Comparison of ENCODE assay signal across 14 mouse cellular contexts in genomic region chr1:128281753-128282152, GRCm38 (mm10). TPM values are rescaled to one million over a fixed set of nuclear protein-coding genes. Genes with fewer than 3 reads are reported as not detected.
DNase-seq lines count a peak whose midpoint lies in the region; ATAC-seq and TF ChIP-seq lines count a peak whose summit lies in the region.
"Had no signal": no experiment of that assay in that cellular context is flagged by ENCODE, and none has a peak within 500 bp of the region (broad histone marks: within the 10 kb centered on the region; RNA-seq: fewer than 3 reads in every experiment).

No protein-coding gene starts in this region.

- ATAC-seq in G1E (ENCODE audit: extremely low read depth, insufficient number of reproducible peaks, low FRiP score, poor library complexity, severe bottlenecking), result peak; percentile 22; the same call in 1 of the 2 replicates
- ATAC-seq: midbrain, embryonic 13.5 days had no signal

- TF ChIP-seq CTCF in gastrocnemius, adult 2 months (IDR thresholded peaks at IDR 0.05), result peak; percentile 35; the same call in 1 of the 2 replicates
- no peak for TF ChIP-seq CTCF in G1E (IDR thresholded peaks at IDR 0.05; ENCODE audit: low read depth, low read length)

- H3K4me3 ChIP-seq in gastrocnemius, adult 2 months, result no peak overlapping the region
- H3K4me3 ChIP-seq in G1E (ENCODE audit: low read depth, low read length), result no peak overlapping the region
- H3K4me3 ChIP-seq: limb, embryonic 12.5 days; midbrain, embryonic 13.5 days had no signal

- no peaks in the 10 kb centered on the region for H3K9me3 ChIP-seq in G1E (replicated peaks)
- H3K9me3 ChIP-seq: limb, embryonic 12.5 days had no signal

- peaks cover 35% of the 10 kb centered on the region for H3K36me3 ChIP-seq in G1E (replicated peaks)

- H3K27me3 ChIP-seq in G1E (ENCODE audit: insufficient read depth, low read length), result peaks cover 8% of the 10 kb centered on the region; the same call in 1 of the 2 replicates
- H3K27me3 ChIP-seq: limb, embryonic 12.5 days; midbrain, embryonic 13.5 days had no signal

- DNase-seq in gastrocnemius, adult 2 months, result no peak
- no peak for DNase-seq in gastrocnemius, postnatal 25 days
- DNase-seq in lung, postnatal 36 days, result peak; percentile 7
- no peak for DNase-seq in lung, postnatal 4 days
- DNase-seq in G1E (ENCODE audit: low spot score), result no peak
- DNase-seq in induced T-regulatory cell, adult 2 months (ENCODE audit: low read depth), result peak; percentile 25
- DNase-seq in cerebellum, adult 11 months, result no peak
- no peak for DNase-seq in ovary, adult 18-20 months (ENCODE audit: low spot score)
- DNase-seq: adrenal gland, postnatal 36 days; cerebellum, adult 9-10 months; heart, postnatal 14 days had no signal

- H3K4me1 ChIP-seq in G1E (ENCODE audit: insufficient read depth, low read depth, low read length), result 0 out of 2 replicates have a peak, but pooled peaks cover 3% of the 10 kb centered on the region
- H3K4me1 ChIP-seq: limb, embryonic 12.5 days; midbrain, embryonic 13.5 days had no signal

- H3K27ac ChIP-seq in gastrocnemius, adult 2 months, result no peak overlapping the region
- H3K27ac ChIP-seq: kidney, postnatal 0 days; limb, embryonic 12.5 days; midbrain, embryonic 13.5 days had no signal

- intact Hi-C loops in gastrocnemius, adult 2 months (cut with DNase I), result no loop called here

RNA-seq across cellular contexts. Expression of gene Ubxn4, which starts 38.0 kb away (rescaled TPM):
- 10 to 100 TPM; 46.9 to 47.1 TPM for total RNA-seq in gastrocnemius, adult 2 months (2021)
- total RNA-seq in gastrocnemius, postnatal 25 days (2021), result 10 to 100 TPM; 33.9 to 40.3 TPM
- total RNA-seq in G1E (2014; fragmentation: Nextera tagmentation) (153 and 164 TPM in 2 replicates), G1E (2017) (152 and 163 TPM in 2 replicates)
- 33.5 and 33.9 TPM in 2 replicates for polyA plus RNA-seq in G1E (2012)

RNA-seq across cellular contexts. Expression of gene Lct, which starts 46.4 kb away (rescaled TPM):
- not detected for total RNA-seq in gastrocnemius, adult 2 months (2021)
- not detected for total RNA-seq in gastrocnemius, postnatal 25 days (2021)
- 0.10 and 0.15 TPM in 2 replicates for total RNA-seq in G1E (2014; fragmentation: Nextera tagmentation)
- 0.22 and 0.23 TPM in 2 replicates for total RNA-seq in G1E (2017)
- not detected in 2 replicates for polyA plus RNA-seq in G1E (2012)

Comparison
In these comparisons a context has a peak if more than half of its experiments do, and no peak if none do; other contexts are left out.
1. DNase-seq: peak in lung, postnatal 36 days (single experiment) and induced T-regulatory cell, adult 2 months (single experiment); none in gastrocnemius, adult 2 months (single experiment), gastrocnemius, postnatal 25 days (single experiment), lung, postnatal 4 days (0 of 2), G1E (single experiment), cerebellum, adult 11 months (single experiment) and ovary, adult 18-20 months (single experiment).